Mouse (Mus musculus) kidney, postnatal 4 days (tissue): ENCODE data around the gene Olfr429.
"Not testable (repeated sequence)": the region's sequence is repeated elsewhere in the genome, so short reads cannot be mapped to it uniquely, and the experiment has no call there.

Experiments used
- DNase-seq, 2 experiments: peaks; one replicate each; pipeline ENCODE4 v3.0.0; 2021; ENCODE audit warnings: mixed read lengths in 2 of 2

The Olfr429 gene

DNA sequence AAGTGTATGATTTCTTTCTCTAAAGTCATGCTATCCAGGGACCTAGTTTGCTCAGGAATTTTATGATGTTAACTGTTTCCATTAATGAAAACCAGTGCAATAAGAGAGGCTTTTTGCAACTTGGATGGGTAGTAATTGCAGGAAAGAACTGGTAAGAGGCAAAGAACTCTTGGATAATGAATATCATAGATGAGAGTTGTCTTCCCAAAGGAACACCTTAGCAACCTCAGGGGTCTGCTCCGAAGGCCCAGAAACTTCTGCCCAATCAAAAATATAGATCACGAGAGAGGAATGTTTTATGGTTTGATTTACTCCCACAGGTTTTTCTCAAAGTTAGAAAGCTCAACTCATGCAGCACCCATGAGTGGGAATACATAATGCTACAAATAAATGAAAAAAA, at the start of gene Olfr429:
Gene Olfr429 (plus strand): TSS at position 301 of the 400 bp plus-strand sequence.
- DNase-seq, result no peak

GRCm38 (mm10) chr1:174035841-174036240, 48.3 kb upstream of the Olfr429 start:
- DNase-seq, result no peak

GRCm38 (mm10) chr1:174038480-174038879, 45.7 kb upstream of the Olfr429 start:
- no peak for DNase-seq

DNA sequence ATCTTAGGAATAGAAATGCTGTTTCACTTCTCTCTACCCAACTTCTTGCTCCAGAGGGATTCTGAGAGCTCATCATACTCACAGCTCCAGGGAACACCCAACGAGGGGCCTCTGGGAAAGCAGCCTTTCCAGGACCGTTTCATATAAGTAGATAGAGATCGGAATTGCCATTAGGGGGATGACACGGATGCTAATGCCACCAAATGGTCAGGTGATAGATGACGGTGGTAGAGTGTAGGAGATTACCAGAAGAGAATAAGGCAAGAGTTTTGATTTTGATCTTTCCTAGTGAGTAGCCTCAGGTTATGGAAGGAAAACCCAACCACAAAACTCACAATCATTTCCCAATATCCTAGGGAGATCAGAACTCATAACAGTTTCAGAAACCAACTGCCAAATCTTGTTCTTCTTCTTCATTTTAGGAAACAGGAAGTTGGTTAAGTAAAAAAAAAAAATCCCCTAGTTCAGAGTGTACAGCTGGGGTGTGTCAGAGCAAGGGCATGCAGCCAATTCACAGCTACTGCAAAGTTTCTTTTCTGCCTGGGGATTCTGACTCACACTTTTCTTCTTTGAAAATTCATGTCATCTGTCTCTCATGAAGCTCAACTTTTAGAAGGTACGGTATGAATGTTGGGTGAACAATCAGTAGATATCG, 43.5 kb upstream of the Olfr429 start, which contains the start of gene Olfr433:
Gene Olfr433 (plus strand): TSS at position 183 of the 655 bp plus-strand sequence.
- peak; percentile 86 to 87 for DNase-seq

GRCm38 (mm10) chr1:174042091-174042884, 41.8 kb upstream of the Olfr429 start:
- not testable (repeated sequence) for DNase-seq

- no peak for DNase-seq
Measured at GRCm38 (mm10) chr1:174044431-174044830, 39.7 kb upstream of the Olfr429 start.

GRCm38 (mm10) chr1:174048227-174048626, 35.9 kb upstream of the Olfr429 start:
- DNase-seq, result not testable (repeated sequence)

DNA sequence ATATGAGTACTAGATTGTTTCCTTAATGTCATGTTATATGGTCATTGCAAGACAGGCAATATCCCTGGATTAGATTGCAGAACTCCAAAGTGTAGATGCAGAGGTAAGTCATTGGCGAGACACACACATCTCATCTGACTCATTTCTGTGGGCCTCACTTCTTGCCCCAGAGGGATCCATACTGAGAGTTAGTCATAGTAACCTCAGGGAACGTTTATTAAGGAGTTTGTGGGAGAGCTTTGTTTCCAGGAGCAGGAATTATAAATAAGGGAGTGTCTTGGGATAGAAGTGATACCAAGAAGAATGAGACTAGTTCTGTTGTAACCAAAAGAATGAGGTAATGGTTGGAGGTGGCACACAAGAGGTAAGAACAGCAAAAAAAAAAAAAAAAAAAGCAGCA, 35.2 kb upstream of the Olfr429 start, which contains the start of gene Olfr432:
Gene Olfr432 (plus strand): TSS at position 313 of the 400 bp plus-strand sequence.
- no peak for DNase-seq

DNA sequence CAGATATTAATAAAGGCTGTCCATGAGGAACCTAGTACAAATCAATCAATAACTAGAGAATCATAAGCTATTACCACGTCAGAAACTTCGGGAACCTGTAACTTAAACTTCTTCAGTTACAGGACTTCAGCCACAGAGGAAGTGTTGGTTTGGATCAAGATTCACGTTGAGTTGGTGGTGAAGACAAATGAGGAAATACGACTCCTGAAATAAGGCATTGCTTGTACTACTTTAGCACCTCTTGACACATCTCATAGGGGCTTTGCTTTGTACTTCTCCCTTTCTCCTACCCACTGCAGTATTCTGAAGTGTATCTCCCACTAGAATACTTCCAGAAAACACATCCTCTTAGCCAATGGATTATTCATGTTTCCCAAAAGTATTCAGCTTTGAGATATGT, 34.8 kb upstream of the Olfr429 start:
- not testable (repeated sequence) for DNase-seq

DNA sequence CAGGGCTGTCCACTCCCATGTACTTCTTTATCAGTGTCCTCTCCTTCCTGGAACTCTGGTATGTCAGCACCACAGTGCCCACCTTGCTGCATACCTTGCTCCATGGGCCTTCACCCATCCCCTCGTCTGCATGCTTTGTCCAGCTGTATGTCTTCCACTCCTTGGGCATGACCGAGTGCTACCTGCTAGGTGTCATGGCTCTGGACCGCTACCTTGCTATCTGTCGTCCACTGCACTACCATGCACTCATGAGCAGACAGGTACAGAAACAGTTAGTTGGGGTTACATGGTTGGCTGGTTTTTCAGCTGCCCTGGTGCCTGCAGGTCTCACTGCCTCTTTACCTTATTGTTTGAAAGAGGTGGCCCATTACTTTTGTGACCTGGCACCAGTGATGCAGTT, 33.6 kb upstream of the Olfr429 start:
- DNase-seq, result no peak

DNA sequence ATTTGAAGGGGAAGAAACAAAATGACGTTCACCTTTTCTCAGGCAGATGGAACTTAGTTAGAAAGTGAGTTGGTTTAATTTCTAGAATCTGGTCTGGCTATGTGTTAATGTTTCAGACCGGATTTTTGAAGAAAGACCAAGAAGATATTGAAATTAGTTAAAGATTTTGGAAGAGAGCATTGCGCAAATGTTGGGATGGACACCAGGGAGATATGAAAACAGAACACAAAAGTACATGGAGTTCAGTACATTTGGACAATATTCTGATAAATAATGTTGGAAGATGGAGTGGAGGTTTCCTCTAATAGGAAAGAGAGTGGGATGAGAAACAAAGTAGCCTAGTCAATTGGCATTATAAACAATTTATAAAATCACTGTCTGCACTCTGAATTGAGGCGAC, 32.6 kb upstream of the Olfr429 start:
- DNase-seq, result no peak

DNA sequence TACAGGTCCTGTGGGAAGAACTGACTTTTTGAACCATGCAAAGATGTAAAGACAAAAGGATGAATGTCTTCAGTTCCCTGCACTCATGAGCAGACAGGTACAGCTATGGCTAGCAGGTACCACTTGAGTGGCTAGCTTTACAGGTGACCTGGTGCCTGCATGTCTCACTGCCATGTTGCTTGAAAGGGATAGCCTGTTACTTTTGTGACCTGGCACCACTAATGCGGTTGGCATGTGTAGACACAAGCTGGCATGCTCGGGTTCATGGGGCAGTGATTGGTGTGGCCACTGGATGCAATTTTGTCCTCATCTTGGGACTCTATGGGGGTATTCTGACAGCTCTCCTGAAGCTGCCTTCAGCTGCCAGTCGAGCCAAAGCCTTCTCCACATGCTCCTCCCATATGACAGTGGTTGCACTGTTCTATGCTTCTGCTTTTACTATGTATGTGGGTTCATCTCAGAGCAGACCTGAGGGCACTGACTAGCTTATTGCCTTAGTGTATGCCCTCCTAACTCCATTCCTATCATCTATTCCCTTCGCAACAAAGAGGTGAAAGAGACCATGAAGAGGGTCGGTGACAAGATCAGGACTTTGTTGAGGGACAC, 32.1 kb upstream of the Olfr429 start:
- no peak for DNase-seq

- DNase-seq, result no peak
Measured at GRCm38 (mm10) chr1:174052981-174053380, 31.1 kb upstream of the Olfr429 start.

- no peak for DNase-seq
Measured at GRCm38 (mm10) chr1:174055248-174055647, 28.9 kb upstream of the Olfr429 start.

GRCm38 (mm10) chr1:174066305-174066704, 17.8 kb upstream of the Olfr429 start, which contains the start of gene Olfr430:
Gene Olfr430 (plus strand): TSS chr1:174066605.
- no peak for DNase-seq

- DNase-seq, result no peak
Measured at GRCm38 (mm10) chr1:174096591-174096990, 12.5 kb downstream of the Olfr429 start, which contains the start of gene Olfr427. Gene Olfr427 (plus strand): TSS chr1:174096891.

- DNase-seq, result no peak
Measured at GRCm38 (mm10) chr1:174103735-174104134, 19.6 kb downstream of the Olfr429 start.

- no peak for DNase-seq
Measured at GRCm38 (mm10) chr1:174121062-174121461, 36.9 kb downstream of the Olfr429 start, which contains the start of gene Olfr231. Gene Olfr231 (minus strand): TSS chr1:174121162.

- DNase-seq, result no peak
Measured at GRCm38 (mm10) chr1:174131217-174131616, 47.1 kb downstream of the Olfr429 start, which contains the start of gene Olfr424. Gene Olfr424 (plus strand): TSS chr1:174131517.

GRCm38 (mm10) chr1:174131999-174132398, 47.9 kb downstream of the Olfr429 start:
- no peak for DNase-seq
